Mouse (Mus musculus) cerebellum, adult 2 months (tissue): ENCODE measurements at regions not wholly inside any gene's neighbourhood (a gene's known extent, or its start where the extent isn't known, plus 50 kb on each side); places are given as distances from the start of the nearest gene placed in this dataset.
A peak's percentile ranks its signal among the peaks of the same experiment; 100 is the strongest.

Experiments
- DNase-seq, 2 experiments: peaks; one replicate each; pipeline ENCODE4 v3.0.0; 2021
- H3K27ac ChIP-seq: fragments of 200-500 bp; 2 replicates; pipeline ENCODE4 v1.5.1; 2012; ENCODE audit warnings: low read length, control low read depth, inconsistent platforms; ENCODE audit not compliant: insufficient read depth
- H3K27me3 ChIP-seq: fragments of 200-500 bp; 2 replicates; pipeline ENCODE4 v1.6.1; 2012; ENCODE audit warnings: inconsistent platforms, mild to moderate bottlenecking, low read length, moderate library complexity; ENCODE audit not compliant: control insufficient read depth, insufficient read depth
- H3K4me1 ChIP-seq: fragments of 200-500 bp; 2 replicates; pipeline ENCODE4 v1.6.1; 2011; ENCODE audit warnings: low read length; ENCODE audit not compliant: control insufficient read depth, insufficient read depth
- H3K4me3 ChIP-seq: fragments of 200-500 bp; replicated peaks from 2 replicates; pipeline ENCODE3; 2011; ENCODE audit warnings: mild to moderate bottlenecking, low read depth, low read length, control low read depth; ENCODE audit not compliant: insufficient read depth
- CTCF ChIP-seq: fragments of 200-500 bp; IDR thresholded peaks from 2 replicates; pipeline ENCODE4 v1.5.1; 2011; ENCODE audit warnings: low read depth, mild to moderate bottlenecking, control low read depth, low read length, moderate library complexity, borderline replicate concordance; ENCODE audit not compliant: insufficient read depth
- POLR2A ChIP-seq: fragments of 200-500 bp; IDR thresholded peaks from 2 replicates; pipeline ENCODE4 v1.6.1; 2011; ENCODE audit warnings: low read length, control low read depth, borderline replicate concordance; ENCODE audit not compliant: insufficient read depth
- WGBS: fragments of 180-500 bp; shearing (Covaris S2); methylation state at CpG from one replicate; pipeline ENCODE4 v1.1.7; 2018; 5-methylcytosine and 5-hydroxymethylcytosine counted together

DNA sequence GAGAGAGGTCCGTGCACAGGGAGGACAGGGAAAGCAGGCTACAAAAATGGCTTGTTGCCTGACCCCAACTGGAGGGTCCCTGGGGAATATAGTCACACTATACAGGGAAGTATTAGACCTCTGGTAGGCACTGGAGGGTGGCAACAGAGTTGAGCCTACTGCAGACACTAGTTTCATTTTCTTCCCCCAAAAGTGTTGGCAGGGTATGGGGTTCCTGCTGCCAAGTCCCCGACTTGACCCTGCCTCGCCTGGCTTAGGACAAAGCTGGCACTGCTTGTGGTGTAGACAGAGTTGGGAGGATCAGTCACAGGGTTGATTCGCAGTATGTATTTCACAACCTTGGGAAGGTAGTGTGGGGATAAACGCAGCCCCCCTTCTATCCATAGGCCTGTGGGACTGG, 362.2 kb downstream of the Fam19a5 start:
- no peak overlapping the region for H3K4me3 ChIP-seq
- DNase-seq, result peak in 1 of 2 experiments; percentile 12
- H3K4me1 ChIP-seq, result peaks cover 6% of the 10 kb centered on the region; the same call in 1 of the 2 replicates
- H3K27ac ChIP-seq, result no peak overlapping the region
- WGBS, result 76% methylated on average over 5 of the region's 5 CpGs
- H3K27me3 ChIP-seq, result no peaks in the 10 kb centered on the region; the same call in 1 of the 2 replicates
- TF ChIP-seq POLR2A (no peak), CTCF (no peak)

DNA sequence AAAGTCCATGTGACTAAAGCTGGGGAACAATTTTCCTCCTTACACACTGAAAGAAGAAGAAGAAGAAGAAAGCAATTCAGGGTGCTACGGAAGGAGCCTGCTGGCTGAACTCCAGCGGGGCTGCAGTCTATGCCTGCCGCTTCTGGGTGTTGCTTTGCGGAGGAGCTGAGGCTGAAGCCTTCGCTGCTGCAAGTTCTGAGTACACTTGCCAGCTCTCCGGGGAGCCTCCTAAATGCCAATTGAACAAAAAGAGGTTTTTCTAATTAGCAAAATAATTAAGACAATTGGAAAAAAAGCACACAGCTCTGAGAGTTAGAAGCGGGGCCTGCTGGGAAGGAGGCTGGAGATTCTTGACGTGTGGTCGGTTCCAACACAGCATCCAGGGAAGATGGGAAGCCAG, 378.0 kb downstream of the Fam19a5 start:
- TF ChIP-seq POLR2A (no peak), CTCF (no peak)
- Histone ChIP-seq H3K27ac (no peak overlapping the region), H3K27me3 (no peaks in the 10 kb centered on the region), H3K4me3 (no peak overlapping the region), H3K4me1 (no peaks in the 10 kb centered on the region)
- 34% methylated on average over 9 of the region's 9 CpGs for WGBS
- DNase-seq, result no peak

DNA sequence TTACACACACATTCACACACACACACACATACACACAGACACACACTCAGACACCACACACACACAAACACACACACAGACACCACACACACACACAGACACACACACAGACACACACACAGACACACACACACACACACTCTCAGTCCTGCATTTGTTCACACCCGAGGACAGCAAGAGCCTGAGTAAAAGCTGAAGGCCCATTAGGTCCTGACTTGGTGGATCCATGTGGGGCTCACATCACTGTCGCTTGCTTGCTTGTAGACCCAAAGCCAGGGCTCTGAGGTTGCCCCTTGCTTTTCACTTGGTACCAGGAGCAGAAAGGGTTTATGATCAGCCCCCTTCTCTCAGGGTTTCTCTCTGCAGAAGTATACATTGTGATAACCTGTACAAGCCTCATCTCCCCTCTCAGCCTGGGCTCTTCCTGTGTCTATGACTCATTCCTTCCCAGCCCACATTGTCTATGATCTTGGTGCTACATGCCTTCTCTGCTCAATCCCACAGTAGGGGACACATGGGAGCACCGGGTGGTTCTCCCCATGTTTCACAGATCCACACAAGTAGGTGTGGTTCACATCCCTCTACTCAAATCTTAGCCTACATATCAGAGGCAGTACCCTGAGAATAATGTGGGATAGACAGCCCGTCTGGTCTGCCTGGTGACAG, 378.8 kb downstream of the Fam19a5 start:
- DNase-seq, result no peak
- H3K27me3 ChIP-seq, result no peaks in the 10 kb centered on the region
- no peak overlapping the region for H3K27ac ChIP-seq
- H3K4me1 ChIP-seq, result no peaks in the 10 kb centered on the region
- 89% methylated on average over 4 of the region's 4 CpGs for WGBS
- TF ChIP-seq POLR2A, result no peak
- no peak for TF ChIP-seq CTCF
- no peak overlapping the region for H3K4me3 ChIP-seq

DNA sequence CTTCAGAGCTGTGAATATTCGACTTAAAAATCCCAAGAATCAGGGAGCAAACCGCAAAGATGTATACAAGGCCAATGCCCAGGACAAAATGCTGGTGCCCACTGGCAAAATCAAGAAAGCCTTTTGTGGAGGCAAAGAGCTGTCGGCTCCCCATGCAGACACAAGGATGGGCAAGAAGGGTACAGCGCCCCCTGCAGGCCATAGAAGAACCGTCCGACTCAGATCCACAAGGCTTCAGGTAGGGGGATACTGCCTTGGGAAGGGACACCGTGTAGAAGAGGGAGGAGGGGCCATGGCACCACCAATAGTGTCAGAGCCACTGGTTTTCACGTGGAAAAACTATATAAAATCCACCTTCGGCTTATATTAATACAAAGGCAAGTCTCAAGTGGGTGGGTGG, 379.8 kb downstream of the Fam19a5 start:
- WGBS, result 50% methylated on average over 9 of the region's 9 CpGs
- Histone ChIP-seq H3K4me1 (no peaks in the 10 kb centered on the region), H3K27ac (no peak overlapping the region), H3K4me3 (no peak overlapping the region), H3K27me3 (no peaks in the 10 kb centered on the region; the same call in 1 of the 2 replicates)
- TF ChIP-seq CTCF (no peak), POLR2A (no peak)
- no peak for DNase-seq

DNA sequence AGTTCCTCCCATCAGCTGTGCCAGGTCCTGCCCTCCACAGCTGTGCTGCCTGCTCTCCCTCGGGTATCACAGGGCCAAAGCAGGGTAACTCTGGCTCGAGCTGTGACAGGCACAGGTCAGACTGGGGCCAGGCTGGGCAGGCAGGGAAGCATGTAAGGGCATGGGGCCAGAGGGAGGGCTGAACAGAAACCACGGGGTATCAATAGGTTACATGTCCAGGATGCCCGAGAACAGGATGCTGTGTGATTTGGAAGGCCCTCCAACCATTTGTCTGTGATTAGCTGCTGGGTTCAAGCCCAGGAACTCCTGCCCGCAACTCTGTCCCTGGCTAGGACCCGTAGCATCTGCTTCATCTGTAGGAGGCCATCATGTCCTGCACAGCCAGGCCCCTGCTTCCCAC, 391.9 kb downstream of the Fam19a5 start:
- WGBS, result 24% methylated on average over 6 of the region's 6 CpGs

DNA sequence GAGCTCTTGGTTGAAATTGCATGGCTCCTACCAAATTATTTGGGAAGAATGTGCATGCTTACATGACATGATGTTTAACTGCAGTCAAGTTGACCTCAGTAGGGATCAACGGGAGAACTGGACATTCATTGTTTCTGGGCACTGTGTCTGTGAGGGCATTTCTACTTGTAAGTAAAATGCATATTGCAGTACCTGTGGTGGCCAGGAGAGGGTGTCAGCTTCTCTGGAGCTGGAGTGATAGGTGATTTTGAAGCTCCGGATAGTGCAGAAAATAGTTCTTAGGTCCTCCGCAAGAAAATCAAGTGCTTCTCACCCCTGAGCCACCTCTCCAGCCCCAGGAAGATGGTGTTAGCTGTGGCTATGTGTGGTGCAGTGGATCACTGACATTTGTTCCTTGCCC, 396.7 kb downstream of the Fam19a5 start:
- H3K27me3 ChIP-seq, result no peaks in the 10 kb centered on the region; the same call in 1 of the 2 replicates
- peak; percentile 55 to 61 for DNase-seq
- H3K4me3 ChIP-seq, result no peak overlapping the region
- H3K4me1 ChIP-seq, result peaks cover 3% of the 10 kb centered on the region
- H3K27ac ChIP-seq, result no peak overlapping the region
- TF ChIP-seq POLR2A, result no peak
- peak; percentile 68 for TF ChIP-seq CTCF
- WGBS, result 55% methylated on average over 3 of the region's 3 CpGs

More for the DNA sequence above, 391.9 kb downstream of the Fam19a5 start:
- Histone ChIP-seq H3K27ac (no peak overlapping the region), H3K4me3 (no peak overlapping the region), H3K27me3 (no peaks in the 10 kb centered on the region; the same call in 1 of the 2 replicates), H3K4me1 (peaks cover 3% of the 10 kb centered on the region)
- TF ChIP-seq CTCF (no peak), POLR2A (no peak)
- peak in 1 of 2 experiments; percentile 7 for DNase-seq

DNA sequence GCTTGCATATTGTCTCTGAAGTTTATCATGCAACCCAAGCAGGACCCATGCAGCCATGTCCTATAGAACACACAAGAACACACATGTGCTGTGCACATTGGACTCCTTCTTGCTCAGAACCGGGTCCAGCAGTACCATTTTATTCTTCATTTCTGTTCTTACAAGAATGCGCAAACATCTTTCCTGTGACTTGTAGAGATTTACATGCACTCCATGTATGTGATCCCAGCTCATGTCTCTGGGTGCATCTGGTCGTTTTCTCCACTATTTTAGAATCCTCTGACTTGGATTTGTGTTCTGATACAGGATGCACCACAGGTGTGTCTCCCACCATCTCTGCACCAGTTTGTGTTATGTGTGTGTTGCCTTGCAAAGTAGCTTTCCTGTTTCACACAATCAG, 408.4 kb downstream of the Fam19a5 start:
- no peaks in the 10 kb centered on the region for H3K4me1 ChIP-seq
- no peak overlapping the region for H3K4me3 ChIP-seq
- WGBS, result 87% methylated on average over 3 of the region's 3 CpGs
- no peak for TF ChIP-seq CTCF
- no peak for TF ChIP-seq POLR2A
- H3K27me3 ChIP-seq, result no peaks in the 10 kb centered on the region; the same call in 1 of the 2 replicates
- no peak for DNase-seq
- no peak overlapping the region for H3K27ac ChIP-seq

DNA sequence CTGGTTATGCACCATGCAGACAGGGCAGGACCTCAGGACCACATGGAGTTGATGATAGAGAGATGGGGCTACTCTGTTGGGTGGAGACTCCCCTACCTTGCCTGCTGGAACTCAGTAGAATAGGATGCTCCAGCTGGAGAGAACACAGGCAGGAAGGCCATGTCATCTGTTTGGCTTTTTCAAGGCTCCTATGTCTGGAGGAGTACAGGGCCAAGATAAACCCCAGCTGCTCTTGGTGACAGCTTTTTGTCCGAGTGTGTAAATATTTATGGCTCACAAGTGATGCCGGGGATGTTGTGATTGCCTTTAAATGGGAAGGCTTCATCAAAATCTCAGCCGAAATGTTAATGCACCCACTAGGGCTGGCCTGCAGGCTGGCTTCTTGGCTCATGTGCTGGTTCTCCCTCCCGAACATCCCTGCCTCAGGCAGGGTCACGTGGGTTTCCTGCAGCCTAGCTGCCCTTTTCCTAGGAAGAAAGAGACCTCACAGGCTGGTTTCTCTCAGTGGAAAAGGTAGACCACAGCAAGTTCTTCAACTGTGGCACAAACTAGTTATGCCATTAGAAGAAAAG, 411.7 kb downstream of the Fam19a5 start:
- DNase-seq, result no peak
- Histone ChIP-seq H3K27me3 (no peaks in the 10 kb centered on the region; the same call in 1 of the 2 replicates), H3K4me1 (no peaks in the 10 kb centered on the region), H3K27ac (no peak overlapping the region), H3K4me3 (no peak overlapping the region)
- 56% methylated on average over 5 of the region's 5 CpGs for WGBS
- TF ChIP-seq CTCF (no peak), POLR2A (no peak)
